Mouse (Mus musculus): ENCODE results near the gene Ptger1.

The Ptger1 gene

DNA sequence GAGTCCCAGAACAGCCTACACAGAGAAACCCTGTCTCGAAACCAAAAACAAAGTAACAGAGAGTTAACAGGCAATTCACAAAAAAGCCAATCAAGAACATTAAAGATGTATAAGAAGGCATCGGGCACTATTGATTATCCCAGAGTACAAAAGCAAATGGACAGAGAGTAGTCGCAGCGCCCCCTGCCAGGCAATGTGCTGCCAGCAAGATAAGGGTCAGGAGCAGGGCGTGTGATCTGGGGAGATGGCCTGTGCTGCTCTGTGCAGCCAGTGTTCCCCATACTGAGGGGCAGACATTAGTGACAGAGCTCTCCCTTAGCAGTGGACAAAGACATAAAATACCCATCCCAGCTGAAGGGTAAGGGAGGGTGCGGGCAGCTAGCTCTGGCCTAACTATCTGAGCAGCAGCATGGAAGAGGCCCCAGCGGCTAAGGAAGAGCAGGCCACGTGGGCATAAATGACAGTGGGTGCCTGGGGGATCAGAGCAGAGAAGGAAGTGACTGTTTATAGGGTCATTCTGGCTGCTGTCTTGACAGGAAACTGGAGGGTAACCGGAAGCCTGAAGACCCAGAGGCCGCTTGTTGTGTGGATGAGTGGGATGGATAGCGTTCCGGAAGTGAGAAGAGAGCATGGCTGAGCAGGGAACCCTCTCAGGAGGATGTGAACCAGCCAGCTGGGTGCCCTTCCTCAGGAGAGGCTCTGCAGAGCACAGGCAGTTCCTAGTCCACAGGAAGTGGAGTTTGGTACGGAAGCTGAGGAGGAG lies 9.8 kb upstream of the Ptger1 start:
- no peak for DNase-seq

DNA sequence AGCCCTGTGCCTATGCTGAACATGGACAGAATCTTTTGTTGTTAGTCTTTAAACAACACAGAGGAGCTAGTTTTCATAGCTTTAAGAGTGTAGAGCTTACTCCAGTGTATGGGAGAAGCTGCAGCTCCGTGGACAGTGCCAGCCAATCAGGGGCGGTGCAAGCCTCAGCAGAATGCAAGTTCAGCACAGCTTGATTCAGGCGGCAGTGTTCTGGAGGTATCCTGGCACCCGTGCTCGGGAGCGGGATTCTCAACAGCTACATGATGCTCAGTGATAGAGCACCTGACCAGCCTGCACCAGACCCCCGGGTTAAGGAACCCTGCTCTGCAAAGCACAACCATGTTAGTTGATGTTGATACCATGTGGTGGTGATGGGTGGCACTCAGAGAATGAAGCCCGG lies 5.9 kb upstream of the Ptger1 start:
- DNase-seq, result no peak

DNA sequence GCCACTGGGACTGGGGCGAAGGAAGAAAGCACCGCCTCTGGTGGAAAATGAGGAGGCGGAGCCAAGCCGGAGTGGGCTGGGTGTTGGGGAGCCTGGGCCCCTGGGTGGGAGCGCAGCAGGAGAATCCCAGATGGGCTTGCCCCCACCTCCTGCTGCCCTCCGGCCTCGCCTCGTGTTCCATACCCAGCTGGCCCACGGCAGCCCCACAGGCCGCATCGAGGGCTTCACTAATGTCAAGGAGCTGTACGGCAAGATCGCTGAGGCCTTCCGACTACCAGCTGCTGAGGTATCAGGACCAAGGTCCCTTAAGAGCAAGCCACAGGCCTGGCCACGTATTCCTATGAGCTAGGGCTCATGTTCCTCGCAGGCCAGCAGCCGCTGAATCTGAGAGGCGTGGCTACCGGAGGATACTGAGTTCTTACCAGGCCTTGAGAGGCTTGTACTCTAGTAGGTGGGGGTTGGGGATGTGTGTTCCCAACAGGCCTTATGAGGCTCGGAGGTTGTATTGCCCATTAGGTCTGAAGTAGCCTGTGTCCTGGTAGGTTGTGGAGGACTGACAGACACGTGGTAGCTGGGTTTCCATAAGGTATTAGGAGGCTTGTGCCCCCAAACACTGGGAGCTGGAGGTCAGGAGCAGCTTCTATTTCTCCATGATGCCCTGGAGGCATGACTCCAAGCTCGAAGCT lies 5.3 kb upstream of the Ptger1 start:
- no peak for DNase-seq

GRCm38 (mm10) chr8:83662421-83662826 lies 4.1 kb upstream of the Ptger1 start:
- DNase-seq, result peak; percentile 91

- no peak for DNase-seq
Observed at GRCm38 (mm10) chr8:83664096-83664495, 2.4 kb upstream of the Ptger1 start.

- no peak for DNase-seq
Observed at GRCm38 (mm10) chr8:83664931-83665625, 1.4 kb upstream of the Ptger1 start.

DNA sequence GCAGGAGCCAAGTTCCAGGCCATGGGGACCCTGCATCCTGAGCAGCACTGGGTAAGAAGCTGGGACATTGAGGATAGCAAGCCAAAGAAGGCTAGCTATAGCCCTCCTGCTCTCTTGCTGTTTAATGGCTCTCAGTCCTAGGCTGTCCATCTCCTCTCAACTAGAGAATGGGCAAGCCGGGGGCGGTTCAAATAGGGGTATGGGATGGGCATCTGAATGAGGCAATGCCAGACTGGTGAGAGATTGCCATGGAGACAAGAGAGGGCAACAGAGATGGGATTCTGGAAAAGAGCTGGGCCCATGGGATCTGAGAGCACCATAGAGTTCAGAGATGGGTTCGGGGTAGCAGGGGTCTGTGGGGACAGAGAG lies 372 bp downstream of the Ptger1 start:
- DNase-seq, result no peak

GRCm38 (mm10) chr8:83667526-83667925 lies 1.0 kb downstream of the Ptger1 start:
- no peak for DNase-seq

- DNase-seq, result peak; percentile 78
Observed at GRCm38 (mm10) chr8:83668010-83668916, 1.8 kb downstream of the Ptger1 start.

GRCm38 (mm10) chr8:83669013-83669412 lies 2.5 kb downstream of the Ptger1 start:
- no peak for DNase-seq

DNA sequence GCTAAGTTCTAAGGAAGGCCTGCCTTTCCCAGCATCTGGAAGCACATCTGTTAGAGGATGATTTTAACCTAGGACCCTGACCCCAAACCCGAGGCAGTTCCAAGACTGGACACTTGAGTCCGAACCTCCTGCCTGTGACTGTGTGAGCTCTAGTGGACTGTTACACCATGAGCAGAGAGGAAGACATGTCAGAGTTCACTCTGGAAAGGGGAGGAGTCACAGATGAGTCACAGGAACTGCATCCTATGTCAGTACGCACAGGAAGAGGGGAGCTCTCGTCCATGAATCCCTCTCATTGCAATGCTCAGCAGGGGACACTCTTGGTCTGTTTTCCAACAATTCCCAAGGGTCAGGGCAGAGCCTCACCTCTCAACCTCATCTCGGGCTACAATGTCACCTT lies 6.5 kb downstream of the Ptger1 start:
- no peak for DNase-seq

GRCm38 (mm10) chr8:83674497-83674896 lies 8.0 kb downstream of the Ptger1 start:
- DNase-seq, result no peak

- DNase-seq, result no peak
Observed at GRCm38 (mm10) chr8:83679866-83680265, 13.4 kb downstream of the Ptger1 start.

- no peak for DNase-seq
Observed at GRCm38 (mm10) chr8:83680603-83681002, 14.1 kb downstream of the Ptger1 start.

DNA sequence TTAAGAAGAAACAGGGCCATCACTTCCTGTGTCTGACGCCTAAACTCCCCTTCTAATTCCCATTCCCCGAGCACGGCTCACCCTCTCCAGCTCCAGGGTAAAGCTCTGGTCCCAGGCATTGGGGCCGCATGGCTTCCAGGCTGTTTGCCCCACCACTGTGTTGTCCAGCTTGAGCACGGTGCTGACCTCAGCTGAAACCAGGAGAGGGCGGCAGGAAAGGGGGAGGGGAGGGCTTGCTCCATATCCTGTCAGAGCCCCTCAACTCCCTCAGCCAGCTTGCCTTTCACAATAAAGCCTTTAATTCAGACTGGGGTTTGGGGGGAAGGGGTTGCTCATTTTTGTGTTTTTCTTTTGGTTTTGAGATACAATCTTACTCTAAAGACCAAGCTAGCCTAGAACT lies 14.6 kb downstream of the Ptger1 start:
- DNase-seq, result no peak

DNA sequence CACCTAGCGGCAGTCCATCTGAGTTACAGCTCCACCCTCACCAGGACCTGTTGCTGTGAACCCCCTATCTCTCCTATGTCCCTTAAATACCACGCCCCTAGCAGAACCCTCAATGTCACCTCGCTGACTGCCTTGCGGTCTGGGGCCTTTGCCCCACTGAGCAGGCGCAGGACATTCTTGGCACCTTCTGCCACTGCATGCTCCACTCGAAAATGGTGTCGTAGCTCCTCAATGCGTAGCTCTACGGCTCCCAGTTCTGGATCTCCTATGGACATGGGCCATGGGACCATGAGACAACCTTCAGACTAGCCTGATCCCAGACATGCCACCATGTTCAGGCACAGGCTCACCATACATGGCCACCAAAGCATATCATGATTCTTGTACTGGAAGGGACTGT lies 18.0 kb downstream of the Ptger1 start:
- no peak for DNase-seq

GRCm38 (mm10) chr8:83689264-83689663 lies 22.8 kb downstream of the Ptger1 start:
- no peak for DNase-seq

- DNase-seq, result peak; percentile 58
Observed at GRCm38 (mm10) chr8:83693609-83694236, 27.2 kb downstream of the Ptger1 start.

- DNase-seq, result no peak
Observed at GRCm38 (mm10) chr8:83694369-83695160, 28.1 kb downstream of the Ptger1 start.

GRCm38 (mm10) chr8:83695351-83696106 lies 29.1 kb downstream of the Ptger1 start:
- peak; percentile 75 for DNase-seq

Measured in thymus, postnatal 14 days (tissue).